Mouse (Mus musculus): ENCODE data around the gene Chn2.

DNA sequence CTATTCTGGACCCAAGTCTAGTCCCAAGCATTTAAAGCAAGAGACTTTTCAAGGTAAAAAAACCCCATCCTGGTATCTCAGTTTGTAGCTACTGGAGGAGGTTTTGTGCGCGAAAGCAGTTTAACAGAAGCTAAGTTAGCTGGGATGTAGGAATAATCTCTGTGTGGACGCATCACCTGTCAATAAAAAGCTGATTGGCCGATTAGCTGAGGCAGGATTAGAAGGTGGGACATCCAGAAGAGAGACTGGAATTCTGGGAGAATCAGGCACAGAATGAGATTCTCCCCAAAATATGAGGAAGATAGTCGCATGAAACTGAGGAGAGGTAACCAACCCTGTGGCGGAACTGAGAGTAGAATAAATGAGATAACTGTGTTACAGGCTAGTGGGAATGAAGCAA, 59.0 kb downstream of the Chn2 start:
- no peak for TF ChIP-seq POLR2A (IDR thresholded peaks at IDR 0.05; ENCODE audit: borderline replicate concordance, insufficient read depth, low read length)
- no peak for TF ChIP-seq CTCF (IDR thresholded peaks at IDR 0.05; ENCODE audit: borderline replicate concordance, insufficient read depth, low read depth, low read length)

Data from cerebellum, adult 2 months (tissue).